Mouse (Mus musculus): ENCODE results near the gene Dnajc28. TPM values are rescaled to one million over a fixed set of nuclear protein-coding genes. Genes with fewer than 3 reads are reported as not detected.

Gene Dnajc28
- polyA plus RNA-seq, 1 experiment from 2014 or later, result 6.4 TPM

DNA sequence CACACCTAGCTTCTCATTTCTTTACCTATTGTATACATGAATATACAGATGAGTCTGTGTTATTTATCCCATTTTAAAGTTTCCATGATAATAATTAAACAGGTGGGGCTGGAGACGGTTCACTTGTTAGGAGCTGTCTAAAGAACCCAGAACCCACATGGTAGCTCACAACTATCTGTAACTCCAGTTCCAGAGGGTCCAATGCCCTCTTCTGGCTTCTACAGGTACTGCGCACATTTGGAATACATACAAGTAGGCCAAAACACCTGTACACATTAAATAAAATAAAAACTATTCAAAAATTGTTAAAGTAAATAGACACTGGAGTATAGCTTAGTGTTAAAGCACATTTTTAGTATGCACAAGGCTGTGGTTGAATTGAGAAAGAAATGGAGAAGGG is 36.5 kb downstream of the Dnajc28 start:
- no peak overlapping the region for H3K4me2 ChIP-seq (replicated peaks)
- no peaks in the 10 kb centered on the region for H3K9me3 ChIP-seq
- no peak overlapping the region for H3K27ac ChIP-seq
- peaks cover 27% of the 10 kb centered on the region for H3K36me3 ChIP-seq
- H3K4me3 ChIP-seq, result no peak overlapping the region
- 69% methylated on average over 2 of the region's 2 CpGs for WGBS
- H3K27me3 ChIP-seq (replicated peaks), result no peaks in the 10 kb centered on the region
- no peak for ATAC-seq (ENCODE audit: low FRiP score, low read depth)
- no peak overlapping the region for H3K9ac ChIP-seq
- H3K4me1 ChIP-seq, result no peaks in the 10 kb centered on the region

- Histone ChIP-seq H3K4me2 (replicated peaks) (no peak overlapping the region), H3K9ac (no peak overlapping the region), H3K36me3 (peaks cover 14% of the 10 kb centered on the region; the same call in 1 of the 2 replicates), H3K27me3 (replicated peaks) (no peaks in the 10 kb centered on the region), H3K27ac (no peak overlapping the region), H3K4me3 (no peak overlapping the region), H3K4me1 (no peaks in the 10 kb centered on the region), H3K9me3 (no peaks in the 10 kb centered on the region)
- 69% methylated on average over 14 of the region's 14 CpGs for WGBS
- ATAC-seq (ENCODE audit: low FRiP score, low read depth), result no peak
These were observed 39.7 kb downstream of the Dnajc28 start for GRCm38 (mm10) chr16:91578980-91579720.

GRCm38 (mm10) chr16:91575151-91575550 is 43.7 kb downstream of the Dnajc28 start:
- H3K4me1 ChIP-seq, result no peaks in the 10 kb centered on the region
- no peak overlapping the region for H3K27ac ChIP-seq
- H3K9ac ChIP-seq, result no peak overlapping the region
- ATAC-seq (ENCODE audit: low FRiP score, low read depth), result no peak
- 56% methylated on average over 13 of the region's 13 CpGs for WGBS
- H3K4me3 ChIP-seq, result no peak overlapping the region
- no peak overlapping the region for H3K4me2 ChIP-seq (replicated peaks)
- H3K36me3 ChIP-seq, result peaks cover 8% of the 10 kb centered on the region; the same call in 1 of the 2 replicates
- no peaks in the 10 kb centered on the region for H3K27me3 ChIP-seq (replicated peaks)
- H3K9me3 ChIP-seq, result no peaks in the 10 kb centered on the region

GRCm38 (mm10) chr16:91571105-91571504 is 47.7 kb downstream of the Dnajc28 start:
- no peaks in the 10 kb centered on the region for H3K4me1 ChIP-seq
- H3K36me3 ChIP-seq, result peaks cover 3% of the 10 kb centered on the region; the same call in 1 of the 2 replicates
- no peak for ATAC-seq (ENCODE audit: low FRiP score, low read depth)
- H3K4me2 ChIP-seq (replicated peaks), result no peak overlapping the region
- 61% methylated on average over 3 of the region's 3 CpGs for WGBS
- no peak overlapping the region for H3K27ac ChIP-seq
- no peaks in the 10 kb centered on the region for H3K9me3 ChIP-seq
- no peaks in the 10 kb centered on the region for H3K27me3 ChIP-seq (replicated peaks)
- no peak overlapping the region for H3K9ac ChIP-seq
- H3K4me3 ChIP-seq, result no peak overlapping the region

DNA sequence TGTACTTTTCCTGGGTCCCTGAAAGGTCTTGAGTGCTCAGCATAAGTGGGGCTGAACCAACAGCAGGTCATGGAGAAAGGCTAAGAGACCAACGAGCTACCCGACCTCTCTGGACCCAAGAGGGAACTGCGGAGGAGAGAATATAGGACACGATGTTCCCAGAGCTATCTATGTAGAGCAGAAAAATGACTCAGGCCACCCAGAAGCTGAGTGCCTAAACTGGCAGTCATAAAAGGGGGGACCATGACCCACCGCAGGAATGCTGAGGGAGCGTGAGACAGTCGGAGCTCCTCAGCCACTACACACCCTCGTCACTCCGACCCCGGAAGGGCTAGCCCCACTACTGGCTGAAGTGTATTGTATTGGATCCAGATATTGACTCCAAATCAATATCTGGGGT is 49.9 kb downstream of the Dnajc28 start:
- Histone ChIP-seq H3K4me2 (replicated peaks) (no peak overlapping the region), H3K9ac (no peak overlapping the region), H3K4me1 (peaks cover 2% of the 10 kb centered on the region; the same call in 1 of the 2 replicates), H3K36me3 (peaks cover 3% of the 10 kb centered on the region; the same call in 1 of the 2 replicates), H3K9me3 (no peaks in the 10 kb centered on the region), H3K4me3 (no peak overlapping the region), H3K27me3 (replicated peaks) (no peaks in the 10 kb centered on the region), H3K27ac (no peak overlapping the region)
- WGBS, result 89% methylated on average over 10 of the region's 10 CpGs
- ATAC-seq (ENCODE audit: low FRiP score, low read depth), result no peak

DNA sequence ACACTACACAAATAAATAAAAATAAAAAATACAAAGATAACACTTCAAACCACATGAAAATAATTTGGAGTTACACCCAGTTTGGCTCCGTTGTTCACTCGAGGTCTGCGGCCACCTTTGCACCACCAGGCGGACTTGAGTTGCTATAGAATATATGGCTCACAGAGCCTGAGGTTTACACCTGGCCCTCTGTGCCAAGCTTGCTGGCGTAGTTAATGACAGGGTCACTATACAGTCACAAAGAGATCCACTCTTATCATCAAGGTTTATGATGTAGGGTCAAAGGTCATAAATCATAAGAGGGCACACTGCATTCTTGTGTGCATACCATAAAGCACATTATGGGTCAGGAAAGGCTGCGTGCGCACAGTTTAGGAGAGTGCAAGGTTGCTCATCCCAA is 52.8 kb downstream of the Dnajc28 start:
- H3K36me3 ChIP-seq, result peaks cover 12% of the 10 kb centered on the region
- H3K27ac ChIP-seq, result no peak overlapping the region
- WGBS, result 87% methylated on average over 7 of the region's 7 CpGs
- no peaks in the 10 kb centered on the region for H3K27me3 ChIP-seq (replicated peaks)
- H3K4me1 ChIP-seq, result peaks cover 2% of the 10 kb centered on the region; the same call in 1 of the 2 replicates
- H3K9me3 ChIP-seq, result no peaks in the 10 kb centered on the region
- H3K9ac ChIP-seq, result no peak overlapping the region
- ATAC-seq (ENCODE audit: low FRiP score, low read depth), result no peak
- H3K4me2 ChIP-seq (replicated peaks), result no peak overlapping the region
- no peak overlapping the region for H3K4me3 ChIP-seq

- Histone ChIP-seq H3K36me3 (peaks cover 12% of the 10 kb centered on the region), H3K4me1 (peaks cover 2% of the 10 kb centered on the region; the same call in 1 of the 2 replicates), H3K4me2 (replicated peaks) (no peak overlapping the region), H3K4me3 (no peak overlapping the region), H3K9me3 (no peaks in the 10 kb centered on the region), H3K27me3 (replicated peaks) (no peaks in the 10 kb centered on the region), H3K27ac (no peak overlapping the region), H3K9ac (no peak overlapping the region)
- ATAC-seq (ENCODE audit: low FRiP score, low read depth), result no peak
- 67% methylated on average over 9 of the region's 9 CpGs for WGBS
These were observed 53.4 kb downstream of the Dnajc28 start for GRCm38 (mm10) chr16:91565292-91565951.

- H3K9ac ChIP-seq, result no peak overlapping the region
- no peak overlapping the region for H3K4me3 ChIP-seq
- no peak for ATAC-seq (ENCODE audit: low FRiP score, low read depth)
- WGBS, result 47% methylated on average over 4 of the region's 4 CpGs
- H3K4me2 ChIP-seq (replicated peaks), result no peak overlapping the region
- no peak overlapping the region for H3K27ac ChIP-seq
- peaks cover 12% of the 10 kb centered on the region for H3K36me3 ChIP-seq
- H3K9me3 ChIP-seq, result no peaks in the 10 kb centered on the region
- H3K27me3 ChIP-seq (replicated peaks), result no peaks in the 10 kb centered on the region
- peaks cover 2% of the 10 kb centered on the region; the same call in 1 of the 2 replicates for H3K4me1 ChIP-seq
These were observed 54.1 kb downstream of the Dnajc28 start for GRCm38 (mm10) chr16:91564580-91565291.

Other genes with a start within 250 kb of the Dnajc28 start
- gene Ifnar2, start 246.2 kb downstream of the Dnajc28 start, polyA plus RNA-seq (2016; fragmentation: Nextera tagmentation; extraction: Ambion mirVana), result 30.7 and 35.4 TPM in 2 replicates
- gene Gm21970, start 227.3 kb downstream of the Dnajc28 start, polyA plus RNA-seq (2016; fragmentation: Nextera tagmentation; extraction: Ambion mirVana), result not detected in 2 replicates
- gene Il10rb, start 212.9 kb downstream of the Dnajc28 start, polyA plus RNA-seq (2016; fragmentation: Nextera tagmentation; extraction: Ambion mirVana), result 8.5 and 9.0 TPM in 2 replicates
- gene Ifnar1, start 133.8 kb downstream of the Dnajc28 start, polyA plus RNA-seq (2016; fragmentation: Nextera tagmentation; extraction: Ambion mirVana), result 55.2 and 56.5 TPM in 2 replicates
- gene Ifngr2, start 72.0 kb downstream of the Dnajc28 start, polyA plus RNA-seq (2016; fragmentation: Nextera tagmentation; extraction: Ambion mirVana), result 46.9 TPM in 2 replicates
- gene Tmem50b, start 21.2 kb downstream of the Dnajc28 start, polyA plus RNA-seq (2016; fragmentation: Nextera tagmentation; extraction: Ambion mirVana), result 58.0 and 58.5 TPM in 2 replicates
- 89.0 and 92.3 TPM in 2 replicates for gene Gart, start 27.9 kb upstream of the Dnajc28 start, polyA plus RNA-seq (2016; fragmentation: Nextera tagmentation; extraction: Ambion mirVana)
- 141 and 154 TPM in 2 replicates for gene Son, start 28.5 kb upstream of the Dnajc28 start, polyA plus RNA-seq (2016; fragmentation: Nextera tagmentation; extraction: Ambion mirVana)
- gene Donson, start 69.7 kb upstream of the Dnajc28 start, polyA plus RNA-seq (2016; fragmentation: Nextera tagmentation; extraction: Ambion mirVana), result 26.1 and 30.5 TPM in 2 replicates
- 70.0 and 80.7 TPM in 2 replicates for gene Cryzl1, start 109.9 kb upstream of the Dnajc28 start, polyA plus RNA-seq (2016; fragmentation: Nextera tagmentation; extraction: Ambion mirVana)
- 74.4 and 75.3 TPM in 2 replicates for gene Itsn1, start 110.3 kb upstream of the Dnajc28 start, polyA plus RNA-seq (2016; fragmentation: Nextera tagmentation; extraction: Ambion mirVana)

Measured in neural tube, embryonic 12.5 days (tissue).